Mouse (Mus musculus): ENCODE measurements at regions not wholly inside any gene's neighbourhood (a gene's known extent, or its start where the extent isn't known, plus 50 kb on each side); places are given as distances from the start of the nearest gene placed in this dataset.

DNA sequence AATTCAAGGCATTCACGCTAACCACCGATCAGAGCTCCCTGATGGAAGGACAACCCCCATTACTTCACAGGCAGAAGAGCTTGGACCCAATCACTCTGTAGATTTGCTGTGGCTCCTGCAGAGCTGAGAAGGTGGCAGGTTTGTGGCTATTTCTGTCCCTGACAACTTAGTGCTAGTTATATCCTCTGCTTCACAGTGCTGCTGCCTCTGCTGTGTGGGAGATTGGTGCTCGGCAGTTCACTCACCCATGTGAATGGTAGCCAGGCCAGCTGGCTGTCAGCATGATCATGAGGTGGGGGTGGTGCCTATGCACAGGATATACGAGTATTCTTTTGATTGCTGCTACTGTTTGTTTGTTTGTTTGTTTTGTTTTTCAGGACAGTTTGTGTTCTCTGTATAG, 113.9 kb downstream of the Gm10131 start:
- H3K9ac ChIP-seq (replicated peaks; ENCODE audit: low read depth, low read length) = no peak overlapping the region
- ATAC-seq = no peak
- no peak overlapping the region for H3K4me2 ChIP-seq (ENCODE audit: low read length)
- H3K4me1 ChIP-seq (replicated peaks; ENCODE audit: control insufficient read depth, insufficient read depth, low read length) = no peaks in the 10 kb centered on the region
- no peaks in the 10 kb centered on the region for H3K36me3 ChIP-seq (ENCODE audit: control insufficient read depth, insufficient read depth)
- H3K27me3 ChIP-seq (replicated peaks; ENCODE audit: control insufficient read depth, insufficient read depth, low read length) = no peaks in the 10 kb centered on the region
- 69% methylated on average over 4 of the region's 4 CpGs for WGBS
- no peak overlapping the region for H3K4me3 ChIP-seq (replicated peaks; ENCODE audit: low read length)
- H3K9me3 ChIP-seq (ENCODE audit: control insufficient read depth, low read length) = no peaks in the 10 kb centered on the region
- no peak overlapping the region for H3K27ac ChIP-seq (ENCODE audit: low read length)

DNA sequence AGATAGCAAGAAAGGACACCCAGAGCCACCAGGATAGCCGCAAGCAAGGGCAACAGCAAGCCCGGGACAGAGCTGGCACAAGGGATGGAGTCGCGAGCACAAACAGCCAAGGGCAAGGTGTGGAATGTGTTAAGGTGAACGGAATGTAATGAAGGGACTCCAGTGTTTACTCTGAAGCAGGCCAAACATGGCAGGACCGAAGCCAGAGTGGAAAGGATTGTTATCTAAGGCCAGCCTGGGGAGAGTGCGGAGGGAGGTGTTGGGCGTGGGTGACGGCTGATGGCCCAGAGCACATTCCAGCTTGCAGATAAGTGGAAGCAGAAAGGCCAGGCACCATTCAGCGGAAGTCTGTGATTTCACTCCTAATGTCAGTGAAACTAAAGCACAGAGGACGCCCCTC, 118.6 kb downstream of the Gm10131 start:
- no peaks in the 10 kb centered on the region for H3K27me3 ChIP-seq (replicated peaks; ENCODE audit: control insufficient read depth, insufficient read depth, low read length)
- H3K4me2 ChIP-seq (ENCODE audit: low read length) = no peak overlapping the region
- no peaks in the 10 kb centered on the region for H3K36me3 ChIP-seq (ENCODE audit: control insufficient read depth, insufficient read depth)
- ATAC-seq = no peak
- WGBS = 75% methylated on average over 11 of the region's 11 CpGs
- H3K9me3 ChIP-seq (ENCODE audit: control insufficient read depth, low read length) = no peaks in the 10 kb centered on the region
- no peak overlapping the region for H3K4me3 ChIP-seq (replicated peaks; ENCODE audit: low read length)
- no peak overlapping the region for H3K27ac ChIP-seq (ENCODE audit: low read length)
- H3K9ac ChIP-seq (replicated peaks; ENCODE audit: low read depth, low read length) = no peak overlapping the region
- no peaks in the 10 kb centered on the region for H3K4me1 ChIP-seq (replicated peaks; ENCODE audit: control insufficient read depth, insufficient read depth, low read length)

DNA sequence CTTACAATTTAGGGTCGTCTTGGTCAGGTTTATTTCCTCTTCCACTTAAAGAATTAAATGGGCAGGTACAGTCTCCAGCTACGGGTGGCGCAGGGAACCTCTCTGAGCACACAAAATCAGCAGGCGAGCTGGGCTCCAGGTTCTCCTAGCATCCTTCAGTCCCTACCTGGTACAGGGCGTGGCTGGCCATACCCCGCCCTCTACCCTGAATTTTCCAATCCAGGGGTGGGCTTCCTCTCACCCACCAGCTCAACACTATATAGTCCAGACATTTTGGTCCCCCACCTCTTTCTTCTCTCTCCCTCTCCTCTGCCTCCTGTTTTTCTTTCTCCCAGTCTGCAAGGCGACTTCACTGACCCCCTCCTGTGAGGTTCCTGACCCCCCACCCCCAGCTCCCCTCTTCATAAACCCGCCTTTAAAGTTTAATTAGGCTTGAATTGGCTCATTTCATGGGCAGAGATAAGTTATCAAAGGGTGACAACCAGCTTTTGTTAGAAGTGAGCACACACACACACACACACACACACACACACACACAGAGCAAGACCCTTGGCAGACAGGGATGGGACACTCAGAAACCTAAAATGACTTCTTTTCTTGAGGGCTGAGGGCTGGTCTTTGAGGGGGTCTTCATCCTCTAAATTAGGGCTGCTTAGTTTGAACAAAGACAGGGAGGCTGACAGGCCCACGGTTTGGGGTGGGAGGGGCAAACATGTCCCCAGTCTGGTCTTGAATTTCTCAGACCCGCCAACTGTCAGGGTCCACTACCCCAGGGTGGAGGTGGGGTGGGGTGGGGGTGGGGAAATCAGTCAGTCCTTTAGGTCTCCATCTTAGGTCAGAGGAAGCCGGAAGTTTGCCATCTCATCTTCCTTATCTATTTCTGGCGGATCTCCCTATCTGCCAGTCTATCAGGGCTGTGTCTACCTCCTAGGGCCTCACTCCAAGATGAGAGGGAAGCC, 119.3 kb downstream of the Gm10131 start:
- H3K27me3 ChIP-seq (replicated peaks; ENCODE audit: control insufficient read depth, insufficient read depth, low read length) = no peaks in the 10 kb centered on the region
- no peak overlapping the region for H3K27ac ChIP-seq (ENCODE audit: low read length)
- H3K9me3 ChIP-seq (ENCODE audit: control insufficient read depth, low read length) = no peaks in the 10 kb centered on the region
- no peaks in the 10 kb centered on the region for H3K36me3 ChIP-seq (ENCODE audit: control insufficient read depth, insufficient read depth)
- H3K9ac ChIP-seq (replicated peaks; ENCODE audit: low read depth, low read length) = 0 out of 2 replicates have a peak overlapping the region, but pooled peaks have one; percentile 39
- peak overlapping the region; percentile 27 for H3K4me2 ChIP-seq (ENCODE audit: low read length)
- ATAC-seq = no peak
- H3K4me3 ChIP-seq (replicated peaks; ENCODE audit: low read length) = no peak overlapping the region
- H3K4me1 ChIP-seq (replicated peaks; ENCODE audit: control insufficient read depth, insufficient read depth, low read length) = no peaks in the 10 kb centered on the region
- 55% methylated on average over 12 of the region's 12 CpGs for WGBS

DNA sequence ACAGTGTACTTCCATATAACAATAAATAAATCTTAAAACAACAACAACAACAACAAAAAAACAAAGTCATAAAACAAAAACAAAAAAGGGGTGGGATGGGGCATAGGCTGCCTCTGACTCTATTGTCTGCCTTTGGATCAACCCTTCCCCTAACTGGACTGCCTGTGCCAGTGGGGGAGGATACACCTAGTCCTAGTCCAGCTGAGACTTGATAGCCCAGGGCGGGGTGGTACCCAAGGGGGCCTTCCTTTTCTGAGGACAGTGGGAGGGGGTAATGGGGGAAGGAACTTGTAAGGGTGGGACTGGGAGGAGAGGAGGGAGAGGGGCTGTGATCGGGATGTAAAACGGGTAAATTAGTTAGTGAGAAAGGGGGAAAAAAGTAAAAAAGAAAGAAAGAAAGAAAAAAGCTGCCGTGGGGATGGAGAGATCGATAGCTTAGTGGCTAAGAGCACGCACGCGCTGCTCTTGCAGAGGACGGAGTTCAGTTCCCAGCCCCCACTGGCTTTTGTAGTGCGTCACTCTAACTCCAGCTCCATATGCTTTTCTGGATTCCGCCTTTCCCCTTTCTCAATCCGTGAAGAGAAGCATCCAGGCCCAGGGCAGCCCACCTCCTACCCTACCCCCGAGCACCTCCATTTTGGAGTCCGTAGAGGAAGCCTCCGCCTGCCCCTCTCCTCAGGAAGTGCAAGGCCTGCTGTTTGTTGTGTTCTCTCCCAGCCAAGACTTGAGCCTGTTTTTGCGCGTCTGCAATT, 120.2 kb downstream of the Gm10131 start:
- Histone ChIP-seq H3K27me3 (replicated peaks; ENCODE audit: control insufficient read depth, insufficient read depth, low read length) (no peaks in the 10 kb centered on the region), H3K4me3 (replicated peaks; ENCODE audit: low read length) (0 out of 2 replicates have a peak overlapping the region, but pooled peaks have one; percentile 13), H3K4me2 (ENCODE audit: low read length) (peak overlapping the region; percentile 27), H3K9ac (replicated peaks; ENCODE audit: low read depth, low read length) (0 out of 2 replicates have a peak overlapping the region, but pooled peaks have one; percentile 39), H3K27ac (ENCODE audit: low read length) (no peak overlapping the region), H3K9me3 (ENCODE audit: control insufficient read depth, low read length) (no peaks in the 10 kb centered on the region), H3K4me1 (replicated peaks; ENCODE audit: control insufficient read depth, insufficient read depth, low read length) (no peaks in the 10 kb centered on the region), H3K36me3 (ENCODE audit: control insufficient read depth, insufficient read depth) (no peaks in the 10 kb centered on the region)
- WGBS = 28% methylated on average over 17 of the region's 17 CpGs
- no peak for ATAC-seq

DNA sequence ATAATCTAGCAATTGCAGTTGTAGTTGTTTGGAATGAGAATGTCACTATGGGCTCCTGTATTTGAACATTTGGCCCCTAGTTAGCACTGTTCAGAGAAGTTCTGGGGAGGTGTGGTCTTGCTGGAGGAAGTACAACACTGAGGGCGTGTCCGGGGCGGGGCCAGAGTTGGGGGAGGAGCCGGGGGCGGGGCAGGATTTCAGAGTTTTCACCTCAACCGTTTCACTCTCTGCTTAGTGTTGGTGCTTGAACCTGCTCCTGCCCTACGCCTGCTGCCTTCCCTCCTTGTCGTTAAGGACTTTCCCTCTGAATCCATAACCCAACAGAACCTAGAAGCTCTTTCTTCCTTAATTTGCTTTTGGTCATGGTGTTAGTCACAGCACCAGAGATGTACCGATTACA, 121.5 kb downstream of the Gm10131 start:
- no peaks in the 10 kb centered on the region for H3K27me3 ChIP-seq (replicated peaks; ENCODE audit: control insufficient read depth, insufficient read depth, low read length)
- H3K9ac ChIP-seq (replicated peaks; ENCODE audit: low read depth, low read length) = no peak overlapping the region
- no peaks in the 10 kb centered on the region for H3K36me3 ChIP-seq (ENCODE audit: control insufficient read depth, insufficient read depth)
- no peak for ATAC-seq
- no peak overlapping the region for H3K27ac ChIP-seq (ENCODE audit: low read length)
- no peak overlapping the region for H3K4me2 ChIP-seq (ENCODE audit: low read length)
- no peaks in the 10 kb centered on the region for H3K9me3 ChIP-seq (ENCODE audit: control insufficient read depth, low read length)
- no peaks in the 10 kb centered on the region for H3K4me1 ChIP-seq (replicated peaks; ENCODE audit: control insufficient read depth, insufficient read depth, low read length)
- no peak overlapping the region for H3K4me3 ChIP-seq (replicated peaks; ENCODE audit: low read length)
- 77% methylated on average over 9 of the region's 9 CpGs for WGBS

DNA sequence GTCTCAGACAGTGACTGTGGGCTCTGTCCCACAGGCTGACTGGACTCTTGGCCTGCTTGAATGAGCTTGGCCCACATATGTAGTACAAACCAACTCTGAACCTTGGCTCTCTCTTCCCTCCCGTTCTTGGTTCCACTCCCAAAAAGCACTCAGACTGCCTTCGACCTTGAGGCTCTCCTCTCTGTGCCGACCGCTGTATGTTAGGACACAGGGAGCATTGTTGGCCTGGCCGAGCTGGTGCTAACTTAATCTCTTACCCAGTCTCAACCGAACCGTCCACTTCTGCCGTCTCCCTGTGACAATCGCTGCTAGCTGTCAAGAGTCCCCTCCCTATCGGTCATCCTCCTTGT, 123.8 kb downstream of the Gm10131 start:
- Histone ChIP-seq H3K9me3 (ENCODE audit: control insufficient read depth, low read length) (no peaks in the 10 kb centered on the region), H3K9ac (replicated peaks; ENCODE audit: low read depth, low read length) (no peak overlapping the region), H3K4me2 (ENCODE audit: low read length) (no peak overlapping the region), H3K4me1 (replicated peaks; ENCODE audit: control insufficient read depth, insufficient read depth, low read length) (no peaks in the 10 kb centered on the region), H3K4me3 (replicated peaks; ENCODE audit: low read length) (no peak overlapping the region), H3K27ac (ENCODE audit: low read length) (no peak overlapping the region), H3K36me3 (ENCODE audit: control insufficient read depth, insufficient read depth) (no peaks in the 10 kb centered on the region), H3K27me3 (replicated peaks; ENCODE audit: control insufficient read depth, insufficient read depth, low read length) (no peaks in the 10 kb centered on the region)
- no peak for ATAC-seq
- 83% methylated on average over 10 of the region's 10 CpGs for WGBS

DNA sequence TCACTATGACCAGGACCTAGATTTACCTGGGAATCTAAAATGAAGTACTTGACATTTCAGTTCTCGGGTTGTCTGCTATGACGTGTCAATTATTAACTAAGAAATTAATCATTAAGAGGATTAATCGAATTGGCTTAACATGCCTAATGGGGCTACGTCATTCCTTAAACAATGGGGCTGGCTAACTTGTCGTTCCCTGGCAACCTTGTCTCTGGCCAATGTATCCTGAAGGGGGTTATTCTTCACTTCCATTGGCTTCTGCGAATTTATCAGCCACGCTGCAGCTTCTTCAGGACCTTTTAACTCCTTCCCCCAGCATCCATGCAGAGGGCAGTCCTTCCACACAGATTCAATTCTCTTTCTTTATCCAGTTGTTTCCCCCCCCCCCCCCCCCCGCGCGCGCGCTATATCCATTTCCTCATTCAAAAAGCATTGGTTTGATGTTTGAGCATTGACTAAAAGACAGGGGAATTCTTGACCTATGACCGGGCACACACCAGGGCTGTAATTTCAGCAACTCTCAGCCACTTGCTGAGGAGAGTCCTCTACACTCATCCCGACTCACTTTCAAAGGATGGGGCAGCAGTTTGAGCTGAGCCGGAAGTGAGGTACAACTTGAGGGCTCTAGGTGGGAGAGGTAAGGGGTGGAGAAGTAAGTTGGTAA, 124.3 kb downstream of the Gm10131 start:
- Histone ChIP-seq H3K36me3 (ENCODE audit: control insufficient read depth, insufficient read depth) (no peaks in the 10 kb centered on the region), H3K4me2 (ENCODE audit: low read length) (no peak overlapping the region), H3K9me3 (ENCODE audit: control insufficient read depth, low read length) (no peaks in the 10 kb centered on the region), H3K4me3 (replicated peaks; ENCODE audit: low read length) (no peak overlapping the region), H3K4me1 (replicated peaks; ENCODE audit: control insufficient read depth, insufficient read depth, low read length) (no peaks in the 10 kb centered on the region), H3K27ac (ENCODE audit: low read length) (no peak overlapping the region), H3K9ac (replicated peaks; ENCODE audit: low read depth, low read length) (no peak overlapping the region), H3K27me3 (replicated peaks; ENCODE audit: control insufficient read depth, insufficient read depth, low read length) (no peaks in the 10 kb centered on the region)
- ATAC-seq = no peak
- 73% methylated on average over 12 of the region's 15 CpGs for WGBS

DNA sequence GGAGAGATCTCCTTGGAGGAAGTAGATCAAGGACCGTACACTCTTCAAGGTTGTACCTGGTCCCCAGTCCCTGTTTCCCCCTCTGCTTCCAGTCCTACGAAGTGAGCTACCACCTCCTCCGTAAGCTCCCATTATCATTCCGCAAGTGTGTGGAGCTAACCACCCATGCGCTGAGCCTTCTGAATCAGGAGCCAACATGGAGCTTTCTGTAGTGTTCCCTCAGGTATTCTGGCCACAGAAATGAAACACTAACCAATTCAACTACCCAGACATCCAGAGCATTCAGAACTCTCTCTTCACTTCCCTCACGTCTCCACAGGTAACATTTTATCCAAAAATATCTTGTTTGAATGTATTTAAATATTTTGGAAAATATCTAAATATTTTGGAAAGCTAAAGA, 124.9 kb downstream of the Gm10131 start:
- H3K36me3 ChIP-seq (ENCODE audit: control insufficient read depth, insufficient read depth) = no peaks in the 10 kb centered on the region
- ATAC-seq = no peak
- H3K4me2 ChIP-seq (ENCODE audit: low read length) = no peak overlapping the region
- H3K9me3 ChIP-seq (ENCODE audit: control insufficient read depth, low read length) = no peaks in the 10 kb centered on the region
- no peak overlapping the region for H3K27ac ChIP-seq (ENCODE audit: low read length)
- no peaks in the 10 kb centered on the region for H3K27me3 ChIP-seq (replicated peaks; ENCODE audit: control insufficient read depth, insufficient read depth, low read length)
- no peaks in the 10 kb centered on the region for H3K4me1 ChIP-seq (replicated peaks; ENCODE audit: control insufficient read depth, insufficient read depth, low read length)
- 86% methylated on average over 6 of the region's 6 CpGs for WGBS
- no peak overlapping the region for H3K9ac ChIP-seq (replicated peaks; ENCODE audit: low read depth, low read length)
- H3K4me3 ChIP-seq (replicated peaks; ENCODE audit: low read length) = no peak overlapping the region

DNA sequence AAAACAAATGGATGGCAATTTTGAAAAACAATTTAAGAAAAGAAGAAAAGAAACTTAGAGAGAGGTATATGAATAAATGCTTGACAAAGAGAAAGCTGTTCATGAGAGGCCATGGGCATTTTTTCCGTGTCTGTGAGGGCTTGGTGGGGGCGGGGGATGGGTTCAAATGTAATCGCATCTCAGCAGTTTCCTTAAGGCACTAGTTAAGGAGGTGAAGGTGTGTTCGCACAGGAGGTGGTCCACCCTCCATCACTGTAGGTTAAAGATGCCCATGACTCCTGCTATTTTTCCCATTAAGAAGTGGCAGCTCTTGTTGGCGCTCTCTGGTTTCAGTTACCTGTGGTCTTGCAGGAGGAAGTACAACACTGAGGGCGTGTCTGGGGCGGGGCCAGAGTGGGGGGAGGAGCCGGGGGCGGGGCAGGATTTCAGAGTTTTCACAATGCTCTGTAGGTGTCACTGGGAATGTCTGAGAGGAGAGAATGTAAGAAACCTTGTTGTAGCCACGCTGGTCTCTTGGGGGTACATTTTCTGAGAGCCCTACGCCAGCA, 126.0 kb downstream of the Gm10131 start:
- H3K9ac ChIP-seq (replicated peaks; ENCODE audit: low read depth, low read length) = no peak overlapping the region
- WGBS = 62% methylated on average over 11 of the region's 11 CpGs
- H3K4me3 ChIP-seq (replicated peaks; ENCODE audit: low read length) = no peak overlapping the region
- ATAC-seq = no peak
- H3K4me2 ChIP-seq (ENCODE audit: low read length) = no peak overlapping the region
- no peaks in the 10 kb centered on the region for H3K9me3 ChIP-seq (ENCODE audit: control insufficient read depth, low read length)
- H3K27me3 ChIP-seq (replicated peaks; ENCODE audit: control insufficient read depth, insufficient read depth, low read length) = no peaks in the 10 kb centered on the region
- no peak overlapping the region for H3K27ac ChIP-seq (ENCODE audit: low read length)
- no peaks in the 10 kb centered on the region for H3K4me1 ChIP-seq (replicated peaks; ENCODE audit: control insufficient read depth, insufficient read depth, low read length)
- H3K36me3 ChIP-seq (ENCODE audit: control insufficient read depth, insufficient read depth) = no peaks in the 10 kb centered on the region
